Mouse (Mus musculus): ENCODE data around the gene Rad9b. TPM values are rescaled to one million over a fixed set of nuclear protein-coding genes. Genes with fewer than 3 reads are reported as not detected.
A peak's percentile ranks its signal among the peaks of the same experiment; 100 is the strongest.

Gene Rad9b
- polyA plus RNA-seq, 1 experiment from 2014 or later = 9.1 TPM

- Histone ChIP-seq H3K9ac (0 out of 2 replicates have a peak overlapping the region, but pooled peaks have one; percentile 9), H3K27ac (ENCODE audit: poor library complexity, severe bottlenecking) (no peak overlapping the region), H3K27me3 (replicated peaks) (no peaks in the 10 kb centered on the region), H3K4me3 (no peak overlapping the region), H3K4me2 (peak overlapping the region; percentile 55), H3K36me3 (no peaks in the 10 kb centered on the region), H3K9me3 (replicated peaks) (no peaks in the 10 kb centered on the region), H3K4me1 (replicated peaks) (peaks cover 20% of the 10 kb centered on the region)
- WGBS = 18% methylated on average over 6 of the region's 6 CpGs
- no peak for ATAC-seq (ENCODE audit: insufficient number of reproducible peaks, low FRiP score)
These were observed 73.6 kb downstream of the Rad9b start for GRCm38 (mm10) chr5:122280422-122280826.

DNA sequence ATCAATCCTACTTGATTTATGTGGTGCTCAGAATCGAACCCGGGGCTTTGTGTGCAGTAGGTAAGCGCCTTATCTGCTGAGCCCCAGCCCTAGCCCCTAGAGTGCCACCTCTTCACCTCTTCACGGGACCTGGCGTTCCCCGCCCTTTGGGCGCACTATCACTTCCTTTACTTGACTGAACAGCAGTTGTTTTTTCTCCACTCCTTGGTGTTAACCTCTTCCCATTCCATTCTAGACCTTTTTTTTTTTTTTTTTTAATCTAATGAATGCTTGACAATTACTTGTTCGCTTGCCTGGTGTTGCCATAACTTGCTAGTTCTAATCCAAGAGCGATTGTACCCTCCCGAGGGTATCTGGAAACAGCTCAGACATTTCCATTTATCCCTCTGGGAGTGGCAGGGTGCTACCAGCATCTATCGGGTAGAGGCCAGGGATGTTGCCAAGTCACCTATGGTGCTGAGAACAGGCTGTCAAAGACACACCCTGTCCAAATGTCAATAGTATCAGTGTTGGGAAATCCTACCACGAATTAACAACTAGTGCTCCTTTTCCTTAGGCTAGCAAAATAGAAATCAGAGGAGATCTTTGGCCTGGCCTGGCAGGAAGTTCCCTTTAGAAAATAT, 74.1 kb downstream of the Rad9b start:
- Histone ChIP-seq H3K9me3 (replicated peaks) (no peaks in the 10 kb centered on the region), H3K27me3 (replicated peaks) (0 out of 2 replicates have a peak, but pooled peaks cover 3% of the 10 kb centered on the region), H3K36me3 (no peaks in the 10 kb centered on the region), H3K9ac (no peak overlapping the region), H3K4me3 (no peak overlapping the region), H3K27ac (ENCODE audit: poor library complexity, severe bottlenecking) (no peak overlapping the region), H3K4me2 (peak overlapping the region; percentile 55; the same call in 1 of the 2 replicates), H3K4me1 (replicated peaks) (peaks cover 16% of the 10 kb centered on the region)
- ATAC-seq (ENCODE audit: insufficient number of reproducible peaks, low FRiP score) = no peak
- 69% methylated on average over 12 of the region's 12 CpGs for WGBS

- H3K27me3 ChIP-seq (replicated peaks) = 0 out of 2 replicates have a peak, but pooled peaks cover 3% of the 10 kb centered on the region
- no peak for ATAC-seq (ENCODE audit: insufficient number of reproducible peaks, low FRiP score)
- no peak overlapping the region for H3K9ac ChIP-seq
- 83% methylated on average over 7 of the region's 7 CpGs for WGBS
- no peak overlapping the region for H3K4me3 ChIP-seq
- H3K4me2 ChIP-seq = no peak overlapping the region
- peaks cover 19% of the 10 kb centered on the region for H3K4me1 ChIP-seq (replicated peaks)
- H3K36me3 ChIP-seq = no peaks in the 10 kb centered on the region
- no peaks in the 10 kb centered on the region for H3K9me3 ChIP-seq (replicated peaks)
- H3K27ac ChIP-seq (ENCODE audit: poor library complexity, severe bottlenecking) = no peak overlapping the region
These were observed 75.1 kb downstream of the Rad9b start for GRCm38 (mm10) chr5:122278946-122279345.

- Histone ChIP-seq H3K4me2 (no peak overlapping the region), H3K4me3 (no peak overlapping the region), H3K4me1 (replicated peaks) (0 out of 2 replicates have a peak, but pooled peaks cover 3% of the 10 kb centered on the region), H3K27ac (ENCODE audit: poor library complexity, severe bottlenecking) (no peak overlapping the region), H3K9ac (no peak overlapping the region), H3K27me3 (replicated peaks) (0 out of 2 replicates have a peak, but pooled peaks cover 3% of the 10 kb centered on the region), H3K9me3 (replicated peaks) (no peaks in the 10 kb centered on the region), H3K36me3 (no peaks in the 10 kb centered on the region)
- WGBS = 37% methylated on average over 5 of the region's 5 CpGs
- ATAC-seq (ENCODE audit: insufficient number of reproducible peaks, low FRiP score) = no peak
These were observed 79.2 kb downstream of the Rad9b start for GRCm38 (mm10) chr5:122274785-122275184.

Other genes starting within 250 kb of the Rad9b start
- gene Ccdc63, start 213.4 kb downstream of the Rad9b start, polyA plus RNA-seq (2016; fragmentation: Nextera tagmentation; extraction: Ambion mirVana) = 0.33 and 0.42 TPM in 2 replicates
- gene Ppp1cc, start 196.0 kb downstream of the Rad9b start, polyA plus RNA-seq (2016; fragmentation: Nextera tagmentation; extraction: Ambion mirVana) = 222 and 230 TPM in 2 replicates
- gene Hvcn1, start 147.4 kb downstream of the Rad9b start, polyA plus RNA-seq (2016; fragmentation: Nextera tagmentation; extraction: Ambion mirVana) = 1.8 and 2.8 TPM in 2 replicates
- 2.7 and 3.2 TPM in 2 replicates for gene Tctn1, start 89.8 kb downstream of the Rad9b start, polyA plus RNA-seq (2016; fragmentation: Nextera tagmentation; extraction: Ambion mirVana)
- gene Pptc7, start 69.9 kb downstream of the Rad9b start, polyA plus RNA-seq (2016; fragmentation: Nextera tagmentation; extraction: Ambion mirVana) = 13.4 and 14.3 TPM in 2 replicates
- 219 and 232 TPM in 2 replicates for gene Vps29, start 136 bp upstream of the Rad9b start, polyA plus RNA-seq (2016; fragmentation: Nextera tagmentation; extraction: Ambion mirVana)
- gene Gpn3, start 17.6 kb upstream of the Rad9b start, polyA plus RNA-seq (2016; fragmentation: Nextera tagmentation; extraction: Ambion mirVana) = 58.7 and 59.1 TPM in 2 replicates
- gene Fam216a, start 18.1 kb upstream of the Rad9b start, polyA plus RNA-seq (2016; fragmentation: Nextera tagmentation; extraction: Ambion mirVana) = 59.3 and 64.2 TPM in 2 replicates
- gene Arpc3, start 37.6 kb upstream of the Rad9b start, polyA plus RNA-seq (2016; fragmentation: Nextera tagmentation; extraction: Ambion mirVana) = 105 and 109 TPM in 2 replicates
- gene Anapc7, start 67.5 kb upstream of the Rad9b start, polyA plus RNA-seq (2016; fragmentation: Nextera tagmentation; extraction: Ambion mirVana) = 32.0 and 35.4 TPM in 2 replicates
- gene Atp2a2, start 148.0 kb upstream of the Rad9b start, polyA plus RNA-seq (2016; fragmentation: Nextera tagmentation; extraction: Ambion mirVana) = 414 and 424 TPM in 2 replicates

Data from heart, embryonic 12.5 days (tissue).